Mouse (Mus musculus) brain, adult 2 months (tissue): ENCODE results near the gene Nr1h4.
A peak's percentile ranks its signal among the peaks of the same experiment; 100 is the strongest.

Source experiments
- DNase-seq: peaks from one replicate; pipeline ENCODE4 v3.0.0; 2011; ENCODE audit warnings: low read depth, low spot score

Gene Nr1h4

GRCm38 (mm10) chr10:89521790-89522431, 11.5 kb downstream of the Nr1h4 start:
- no peak for DNase-seq

DNA sequence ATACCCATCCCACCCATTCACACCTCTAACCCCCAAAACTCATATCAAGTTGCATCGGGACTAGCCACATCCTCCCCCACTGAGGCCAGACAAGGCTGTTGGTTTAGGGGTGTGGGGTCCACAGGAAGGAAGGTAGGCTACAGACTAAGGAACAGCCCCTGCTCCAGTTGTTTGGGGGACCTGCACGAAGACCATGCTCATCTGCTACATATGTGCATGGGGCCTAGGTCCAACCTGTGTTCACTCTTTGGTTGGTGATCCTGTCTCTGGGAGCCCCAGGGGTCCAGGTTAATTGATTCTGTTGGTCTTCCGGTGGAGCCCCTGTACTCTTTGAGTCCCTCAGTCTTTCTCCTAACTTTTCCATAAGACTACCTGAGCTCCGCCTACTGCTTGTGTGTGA, 13.0 kb downstream of the Nr1h4 start:
- no peak for DNase-seq

DNA sequence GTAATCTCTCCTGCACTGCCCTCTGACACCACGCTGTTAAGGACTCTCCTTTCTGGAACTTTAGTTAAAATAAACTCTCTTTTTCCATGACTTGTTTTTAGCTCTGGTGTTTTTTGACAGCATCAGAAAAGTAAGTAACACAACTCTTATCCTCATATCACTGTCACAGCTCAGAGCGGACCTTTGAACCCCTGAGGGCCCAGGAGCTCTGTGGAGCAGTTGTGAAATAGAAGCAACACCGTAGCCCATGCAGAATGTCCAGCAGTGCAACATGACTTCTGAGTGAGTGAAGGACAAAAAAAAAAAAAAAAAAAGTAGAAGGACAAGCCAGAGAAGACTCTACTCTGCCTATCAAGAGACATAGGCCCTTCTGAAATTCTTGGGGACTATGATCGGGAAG, 14.2 kb downstream of the Nr1h4 start:
- DNase-seq = no peak

GRCm38 (mm10) chr10:89518365-89518764, 15.0 kb downstream of the Nr1h4 start:
- no peak for DNase-seq

- no peak for DNase-seq
These were observed 17.6 kb downstream of the Nr1h4 start for GRCm38 (mm10) chr10:89515813-89516212.

DNA sequence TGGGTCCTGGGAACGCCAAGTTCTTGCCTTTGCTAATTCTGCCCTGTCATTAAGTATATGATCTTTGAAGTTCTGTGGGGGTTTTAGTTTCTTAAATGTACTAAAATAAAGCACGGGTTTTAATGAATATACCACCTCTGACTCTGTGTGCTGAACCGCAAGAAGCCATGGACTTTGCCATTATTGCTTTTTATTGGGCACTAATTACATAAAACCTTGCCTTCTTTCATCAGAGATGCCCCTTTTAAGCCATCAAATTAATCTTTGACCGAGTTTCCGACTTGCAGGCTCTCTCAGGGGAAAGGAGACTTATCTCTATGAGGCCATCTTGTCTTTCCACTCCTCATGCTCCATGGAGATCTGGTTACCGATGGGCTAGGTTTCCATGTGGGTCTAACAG, 20.8 kb downstream of the Nr1h4 start:
- DNase-seq = no peak

GRCm38 (mm10) chr10:89510547-89510946, 22.8 kb downstream of the Nr1h4 start:
- peak; percentile 40 for DNase-seq

GRCm38 (mm10) chr10:89508567-89508966, 24.8 kb downstream of the Nr1h4 start:
- no peak for DNase-seq

GRCm38 (mm10) chr10:89506479-89506878, 26.9 kb downstream of the Nr1h4 start:
- DNase-seq = no peak

DNA sequence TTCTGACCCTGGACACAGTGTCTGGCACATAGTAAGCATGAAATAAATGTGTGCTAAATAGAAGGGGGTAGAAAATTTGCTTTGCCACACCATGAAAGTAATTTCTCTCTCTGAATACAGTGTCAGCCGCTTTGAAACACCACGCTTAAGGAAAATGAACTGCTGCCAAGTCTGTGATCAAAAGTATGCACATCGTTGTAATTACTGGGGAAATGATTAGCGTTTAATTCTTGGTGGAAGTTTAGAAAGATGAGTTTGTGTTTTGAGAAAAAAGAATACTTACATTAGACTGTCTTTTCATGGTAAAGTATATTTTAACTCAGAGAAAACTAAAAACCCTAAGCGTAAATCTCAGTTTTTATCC, 27.8 kb downstream of the Nr1h4 start:
- DNase-seq = no peak

GRCm38 (mm10) chr10:89504952-89505591, 28.3 kb downstream of the Nr1h4 start:
- DNase-seq = no peak

GRCm38 (mm10) chr10:89502986-89503560, 30.3 kb downstream of the Nr1h4 start:
- no peak for DNase-seq

DNA sequence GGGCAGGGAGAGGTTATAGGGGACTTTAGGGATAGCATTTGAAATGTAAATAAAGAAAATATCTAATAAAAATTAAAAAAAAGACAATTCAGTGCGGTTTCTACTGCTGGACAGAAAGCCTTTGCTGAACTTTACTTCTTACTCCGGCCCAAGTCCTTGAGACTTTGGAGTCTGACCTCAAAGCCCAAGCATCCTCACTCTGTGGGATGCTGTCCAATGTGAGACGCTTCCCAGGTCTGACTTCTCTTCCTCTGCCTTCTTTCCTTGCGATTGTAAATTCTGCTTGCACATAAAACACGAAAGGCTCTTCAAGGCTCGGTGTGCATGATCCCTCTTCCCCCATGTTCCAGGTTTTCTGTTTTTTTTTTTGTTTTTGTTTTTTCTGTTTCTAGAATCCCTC, 31.5 kb downstream of the Nr1h4 start:
- DNase-seq = no peak

GRCm38 (mm10) chr10:89495537-89495936, 37.8 kb downstream of the Nr1h4 start:
- no peak for DNase-seq

DNA sequence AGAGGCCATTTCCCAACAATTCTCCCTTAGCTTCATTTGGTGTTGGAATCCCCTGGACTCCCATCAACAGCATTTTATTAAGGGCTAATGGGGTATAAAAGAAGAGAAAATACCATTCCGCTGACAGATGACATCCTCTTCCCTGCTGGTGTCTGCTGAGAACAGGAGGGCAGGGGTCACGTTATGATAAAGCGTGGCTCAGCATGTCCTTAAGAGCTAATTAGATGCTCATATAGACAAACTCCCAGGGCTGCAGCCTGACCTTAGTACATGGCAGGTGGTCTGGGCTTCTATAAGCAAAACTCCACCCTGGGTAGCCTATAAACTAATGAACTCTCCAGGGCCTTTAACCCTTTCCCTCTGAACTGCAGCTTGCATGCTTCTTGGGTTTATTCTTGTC, 42.1 kb downstream of the Nr1h4 start:
- DNase-seq = no peak

DNA sequence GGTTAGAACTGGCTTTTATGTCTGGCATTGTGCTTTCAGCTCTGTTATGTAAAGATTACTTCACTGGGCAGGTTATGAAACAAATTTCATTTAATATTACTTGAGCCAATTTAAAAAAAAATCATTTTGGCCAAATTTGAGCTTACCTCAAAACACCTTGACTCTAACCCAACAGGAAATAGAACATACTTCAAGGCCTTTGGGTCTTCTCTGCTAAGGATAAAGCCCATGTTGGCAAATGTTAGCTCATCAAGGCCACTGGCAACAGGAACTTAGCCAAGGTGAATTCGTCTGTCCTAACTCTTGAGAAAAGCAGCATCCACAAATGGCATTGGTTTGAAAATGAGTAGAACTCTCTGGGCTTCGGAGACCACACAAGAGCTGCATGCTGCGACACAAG, 43.1 kb downstream of the Nr1h4 start:
- no peak for DNase-seq

DNA sequence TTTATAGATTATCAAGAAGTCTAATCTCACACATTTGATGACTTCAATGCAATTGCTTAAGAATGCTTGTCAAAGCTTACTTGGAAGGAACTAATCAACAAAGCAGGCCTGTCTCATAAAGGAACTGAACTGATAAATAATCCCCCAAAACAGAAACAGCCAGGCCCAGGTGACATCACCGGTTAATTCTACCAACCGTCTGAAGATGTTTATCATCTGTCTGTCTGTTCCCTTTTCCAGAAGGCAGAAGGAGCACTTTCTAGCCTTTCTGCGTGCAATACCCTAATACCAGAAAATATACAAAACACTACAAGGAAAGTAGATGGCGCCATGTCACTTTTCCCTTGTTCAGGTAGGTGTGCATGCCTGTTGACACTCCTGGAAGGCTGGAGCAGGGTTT, 43.9 kb downstream of the Nr1h4 start:
- DNase-seq = no peak

DNA sequence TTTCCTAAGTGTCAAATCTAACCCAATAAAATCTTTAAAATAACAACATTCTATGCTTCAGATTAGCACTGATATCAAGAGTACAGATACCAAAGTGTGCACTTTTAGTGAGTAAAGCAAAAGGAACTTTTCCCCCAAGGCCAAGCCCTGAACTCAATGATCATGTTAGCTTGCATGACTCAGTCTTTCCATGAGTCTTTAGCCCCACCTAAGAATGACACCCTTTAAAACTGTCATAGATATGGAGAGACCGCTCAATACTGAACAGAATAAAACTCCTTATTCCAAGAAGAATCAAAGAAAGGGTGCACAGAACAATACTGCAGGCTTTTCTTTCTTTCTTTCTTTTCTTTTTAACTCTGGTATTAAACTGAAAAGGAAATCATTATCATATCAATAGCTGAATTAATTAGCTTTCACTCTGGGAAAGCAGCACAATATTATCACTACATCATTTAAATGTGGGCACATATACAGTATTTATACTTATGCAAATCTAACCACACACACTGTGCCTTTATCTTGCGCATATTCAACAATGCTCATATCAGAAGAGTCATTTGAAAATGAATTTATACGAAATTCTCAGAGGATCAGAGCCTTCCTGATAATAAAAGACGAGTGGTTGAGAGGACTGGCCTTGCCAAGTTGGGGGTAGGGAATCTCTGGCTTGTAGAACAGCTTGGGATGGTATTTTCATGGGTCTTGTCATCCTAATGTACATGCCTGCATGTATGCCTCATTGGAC, 46.2 kb downstream of the Nr1h4 start:
- DNase-seq = no peak

- DNase-seq = no peak
These were observed 48.5 kb downstream of the Nr1h4 start for GRCm38 (mm10) chr10:89484907-89485306.

DNA sequence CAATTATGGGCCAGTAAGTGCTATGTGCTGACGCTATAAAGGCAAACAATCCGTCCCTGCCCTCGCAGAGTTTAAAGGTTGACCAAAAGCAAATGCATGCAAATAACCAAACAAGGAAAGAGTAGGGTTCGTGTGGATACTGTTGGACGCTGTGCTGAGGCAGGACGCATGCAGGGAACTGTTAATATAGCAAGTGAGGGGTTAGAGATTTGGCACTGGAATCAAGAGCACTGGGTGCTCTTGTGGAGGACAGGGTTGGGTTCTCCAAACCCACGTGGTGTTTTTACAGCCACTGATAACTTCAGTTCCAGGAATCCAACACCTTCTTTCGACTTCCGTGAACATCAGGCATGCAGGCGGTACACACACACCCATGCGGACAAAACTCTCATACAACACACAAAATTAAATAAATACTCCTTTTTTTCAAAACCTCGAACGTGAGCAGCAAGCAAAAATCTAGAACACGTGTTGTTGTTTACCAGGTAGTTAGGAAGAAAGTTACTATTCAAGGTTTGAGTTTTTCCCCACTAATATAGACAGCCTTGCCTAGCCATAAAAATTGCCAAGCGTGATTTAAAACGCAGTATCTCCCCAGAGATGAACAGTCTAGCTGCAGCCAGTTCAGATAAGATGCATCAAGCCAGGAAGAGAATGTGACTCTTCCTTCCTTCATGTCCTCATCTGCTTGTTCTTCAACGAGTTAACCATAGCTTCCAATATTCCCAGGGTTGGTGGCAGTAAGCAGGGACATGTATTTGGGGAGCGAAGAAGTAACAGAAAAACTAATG, 49.4 kb downstream of the Nr1h4 start:
- DNase-seq = no peak

GRCm38 (mm10) chr10:89483113-89483512, 50.3 kb downstream of the Nr1h4 start:
- DNase-seq = no peak

DNA sequence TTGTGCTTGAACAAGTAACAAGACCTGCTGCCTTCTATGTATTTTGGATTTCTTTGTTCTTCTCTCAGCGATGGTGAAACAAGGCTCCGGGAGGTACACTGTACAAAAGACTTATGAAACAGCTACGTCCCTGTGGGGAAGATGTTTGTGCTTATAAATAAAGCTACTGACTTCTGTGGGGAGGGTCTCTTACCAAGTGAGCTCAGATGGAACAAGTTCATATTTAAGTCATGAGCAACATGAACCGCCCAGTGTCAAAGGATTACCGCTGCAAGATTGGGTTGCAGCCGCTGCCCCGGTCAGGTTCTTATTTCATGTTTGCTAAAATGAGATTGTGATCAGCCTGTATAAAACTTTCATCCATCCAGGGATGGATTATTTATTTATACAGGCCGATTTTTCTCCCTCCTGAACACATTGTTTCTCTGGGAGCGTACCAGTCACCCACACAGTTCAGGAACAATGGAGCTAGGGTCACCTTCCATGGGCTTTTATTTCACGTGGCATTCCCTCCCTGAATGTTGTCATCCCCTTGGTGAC, 51.2 kb downstream of the Nr1h4 start:
- DNase-seq = no peak
